Mouse (Mus musculus) lung, adult 2 months (tissue): ENCODE results near the gene Ncam1.

Experiments used
- CTCF ChIP-seq: fragments of 200-500 bp; IDR thresholded peaks from 2 replicates; pipeline ENCODE4 v1.5.1; 2011; ENCODE audit warnings: mild to moderate bottlenecking, low read length, control low read depth; ENCODE audit not compliant: insufficient read depth
- POLR2A ChIP-seq: fragments of 200-500 bp; IDR thresholded peaks from 2 replicates; pipeline ENCODE4 v1.6.1; 2011; ENCODE audit warnings: low read depth, mild to moderate bottlenecking, control low read depth, low read length, borderline replicate concordance; ENCODE audit errors: extremely low read depth

GRCm38 (mm10) chr9:49662958-49663926 lies 135.5 kb downstream of the Ncam1 start:
- TF ChIP-seq CTCF (no peak), POLR2A (no peak)
